Mouse (Mus musculus) monocyte, adult 2 months (primary cell): ENCODE measurements around the gene Selenoo.

Source experiments
- DNase-seq, 2 experiments: peaks; one replicate each; pipeline ENCODE4 v3.0.0; 2022; ENCODE audit warnings: low spot score in 2 of 2, low read depth in 1 of 2

Gene Selenoo

GRCm38 (mm10) chr15:89125351-89125750 lies 36.5 kb downstream of the Selenoo start:
- DNase-seq = no peak

GRCm38 (mm10) chr15:89126622-89127021 lies 37.7 kb downstream of the Selenoo start:
- DNase-seq = no peak

GRCm38 (mm10) chr15:89127364-89127940 lies 38.6 kb downstream of the Selenoo start:
- no peak for DNase-seq

GRCm38 (mm10) chr15:89128382-89129350 lies 39.8 kb downstream of the Selenoo start, which contains the start of gene Hdac10:
Gene Hdac10 (minus strand): TSS chr15:89128700.
- DNase-seq = peak; percentile 48 to 72

- DNase-seq = no peak
Measured at GRCm38 (mm10) chr15:89130245-89130644, 41.4 kb downstream of the Selenoo start.

- DNase-seq = peak; percentile 77 to 80
Measured at GRCm38 (mm10) chr15:89131316-89131715, 42.4 kb downstream of the Selenoo start.

- DNase-seq = no peak
Measured at GRCm38 (mm10) chr15:89136461-89137155, 47.7 kb downstream of the Selenoo start.

- DNase-seq = no peak
Measured at GRCm38 (mm10) chr15:89137378-89138045, 48.6 kb downstream of the Selenoo start.

- DNase-seq = no peak
Measured at GRCm38 (mm10) chr15:89138046-89138405, 49.1 kb downstream of the Selenoo start.

- no peak for DNase-seq
Measured at GRCm38 (mm10) chr15:89138531-89138930, 49.6 kb downstream of the Selenoo start.

GRCm38 (mm10) chr15:89140048-89140658 lies 51.3 kb downstream of the Selenoo start:
- DNase-seq = no peak

GRCm38 (mm10) chr15:89140659-89141252 lies 51.9 kb downstream of the Selenoo start, which contains the start of gene Mapk12:
Gene Mapk12 (minus strand): TSS chr15:89140703.
- no peak for DNase-seq

- no peak for DNase-seq
Measured at GRCm38 (mm10) chr15:89141443-89141842, 52.6 kb downstream of the Selenoo start.

- DNase-seq = no peak
Measured at GRCm38 (mm10) chr15:89141905-89142304, 53.0 kb downstream of the Selenoo start.

- DNase-seq = no peak
Measured at GRCm38 (mm10) chr15:89143134-89143533, 54.2 kb downstream of the Selenoo start.

GRCm38 (mm10) chr15:89144965-89145364 lies 56.1 kb downstream of the Selenoo start:
- no peak for DNase-seq

- DNase-seq = no peak
Measured at GRCm38 (mm10) chr15:89145813-89146350, 57.0 kb downstream of the Selenoo start.

- no peak for DNase-seq
Measured at GRCm38 (mm10) chr15:89146537-89146936, 57.7 kb downstream of the Selenoo start.

- no peak for DNase-seq
Measured at GRCm38 (mm10) chr15:89147024-89147423, 58.1 kb downstream of the Selenoo start.

GRCm38 (mm10) chr15:89147456-89147855 lies 58.6 kb downstream of the Selenoo start:
- DNase-seq = no peak
